In the genomic region with DNA sequence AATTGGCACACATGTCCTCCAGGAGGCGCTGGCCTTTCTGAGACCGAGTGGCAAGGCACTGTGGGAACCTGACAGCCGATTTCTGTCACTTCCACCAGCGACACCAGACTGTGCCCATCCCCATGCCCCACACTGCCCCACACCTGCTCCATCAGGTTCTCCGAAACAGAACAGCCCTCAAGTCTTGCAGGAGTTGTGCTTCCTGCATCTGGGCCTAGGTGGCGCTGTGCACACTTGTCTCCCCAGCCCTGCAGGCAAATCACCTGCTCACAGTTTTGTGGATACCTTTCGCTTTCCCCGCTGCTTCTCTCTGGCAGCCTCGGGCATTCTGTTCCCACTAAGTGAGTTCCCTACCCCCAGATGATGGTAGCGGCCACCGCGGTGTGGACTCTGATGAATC, we compare ENCODE assay signal across 8 mouse cellular contexts.
DNase-seq lines count a peak whose midpoint lies in the region; ATAC-seq and TF ChIP-seq lines count a peak whose summit lies in the region.

No protein-coding gene starts in this region.

- peak; percentile 79 for ATAC-seq in intestine, embryonic 16.5 days
- no peak for ATAC-seq in midbrain, embryonic 11.5 days (ENCODE audit: low FRiP score)
- ATAC-seq in activated CD4-positive, CD25-positive, alpha-beta regulatory T cell, adult 4 months: no peak

- H3K4me2 ChIP-seq in intestine, embryonic 16.5 days (ENCODE audit: low read depth, low read length): peak overlapping the region; percentile 82
- peak overlapping the region; percentile 31 for H3K4me2 ChIP-seq in midbrain, embryonic 11.5 days

- H3K4me3 ChIP-seq in intestine, embryonic 16.5 days (ENCODE audit: low read length): peak overlapping the region; percentile 47
- H3K4me3 ChIP-seq in midbrain, embryonic 11.5 days (ENCODE audit: low read depth, low read length): no peak overlapping the region
- H3K4me3 ChIP-seq in small intestine, adult 2 months (ENCODE audit: low read depth, low read length): peak overlapping the region; percentile 52

- 0 out of 2 replicates have a peak, but pooled peaks cover 3% of the 10 kb centered on the region for H3K4me1 ChIP-seq in intestine, embryonic 16.5 days (ENCODE audit: control insufficient read depth, insufficient read depth, low read length)
- peaks cover 2% of the 10 kb centered on the region; the same call in 1 of the 2 replicates for H3K4me1 ChIP-seq in midbrain, embryonic 11.5 days (ENCODE audit: control insufficient read depth, insufficient read depth, low read length)
- H3K4me1 ChIP-seq in small intestine, adult 2 months (ENCODE audit: control insufficient read depth, insufficient read depth, insufficient read length, low read length): 0 out of 2 replicates have a peak, but pooled peaks cover 2% of the 10 kb centered on the region

- no peak for TF ChIP-seq POLR2A in small intestine, adult 2 months (IDR thresholded peaks at IDR 0.05; ENCODE audit: low read depth, low read length)

- no peaks in the 10 kb centered on the region for H3K9me3 ChIP-seq in intestine, embryonic 16.5 days (ENCODE audit: control insufficient read depth, low read length)
- no peaks in the 10 kb centered on the region; the same call in 1 of the 2 replicates for H3K9me3 ChIP-seq in midbrain, embryonic 11.5 days (ENCODE audit: control insufficient read depth, low read length)

- 3% methylated on average over 12 of the region's 12 CpGs for WGBS in intestine, embryonic 16.5 days
- WGBS in midbrain, embryonic 11.5 days: 5% methylated on average over 12 of the region's 12 CpGs
- 2% methylated on average over 12 of the region's 12 CpGs for WGBS in small intestine, adult 2 months

- no peaks in the 10 kb centered on the region for H3K36me3 ChIP-seq in intestine, embryonic 16.5 days (ENCODE audit: control insufficient read depth, insufficient read depth, low read length)
- H3K36me3 ChIP-seq in midbrain, embryonic 11.5 days (ENCODE audit: control insufficient read depth, insufficient read depth, low read length): no peaks in the 10 kb centered on the region
- H3K36me3 ChIP-seq in small intestine, adult 2 months (ENCODE audit: control insufficient read depth, insufficient read depth, low read length): no peaks in the 10 kb centered on the region

- H3K27ac ChIP-seq in intestine, embryonic 16.5 days (ENCODE audit: low read length): no peak overlapping the region
- H3K27ac ChIP-seq in midbrain, embryonic 11.5 days (ENCODE audit: low read depth, low read length): no peak overlapping the region
- no peak overlapping the region for H3K27ac ChIP-seq in small intestine, adult 2 months (ENCODE audit: insufficient read depth, low read depth, low read length)

- peak; percentile 95 for TF ChIP-seq CTCF in small intestine, adult 2 months (IDR thresholded peaks at IDR 0.05; ENCODE audit: extremely low read depth, insufficient read length, insufficient replicate concordance, low read depth, low read length)

- intact Hi-C loops in left cerebral cortex, postnatal 36 days (cut with DNase I): loop anchor here (2.0 to 5.0 kb wide), 2 partner anchors 82 to 124 kb away; no protein-coding TSS in a partner anchor

- peak overlapping the region; percentile 48 for H3K9ac ChIP-seq in intestine, embryonic 16.5 days (ENCODE audit: low read depth, low read length)
- H3K9ac ChIP-seq in midbrain, embryonic 11.5 days (ENCODE audit: low read length): no peak overlapping the region

- peaks cover 8% of the 10 kb centered on the region; the same call in 1 of the 2 replicates for H3K27me3 ChIP-seq in intestine, embryonic 16.5 days (replicated peaks; ENCODE audit: control insufficient read depth, insufficient read depth, low read length)
- peaks cover 5% of the 10 kb centered on the region; the same call in 1 of the 2 replicates for H3K27me3 ChIP-seq in midbrain, embryonic 11.5 days (ENCODE audit: control insufficient read depth, insufficient read depth, low read length)
- H3K27me3 ChIP-seq in small intestine, adult 2 months (ENCODE audit: control insufficient read depth, insufficient read depth, low read length): no peaks in the 10 kb centered on the region

- DNase-seq in adrenal gland, adult 8-10 months: peak; percentile 73
- peak; percentile 71 for DNase-seq in embryo, embryonic 11.5 days (ENCODE audit: low read depth, low spot score)
- peak; percentile 51 to 54 for DNase-seq in gastrocnemius, postnatal 4 days (ENCODE audit: low spot score in 2 of 2)
- DNase-seq in left cerebral cortex, postnatal 36 days (ENCODE audit: low spot score in 2 of 2): peak; percentile 82 to 83
- DNase-seq in midbrain, embryonic 11.5 days (ENCODE audit: low spot score, missing footprints): peak; percentile 97
